Mouse (Mus musculus) gastrocnemius, postnatal 10 days (tissue): ENCODE data around the gene Ifi203. TPM values are rescaled to one million over a fixed set of nuclear protein-coding genes. Genes with fewer than 3 reads are reported as not detected.
"Not testable (repeated sequence)": the region's sequence is repeated elsewhere in the genome, so short reads cannot be mapped to it uniquely, and the experiment has no call there.

Experiments used
- DNase-seq: peaks from one replicate; pipeline ENCODE4 v3.0.0; 2021; ENCODE audit warnings: mixed read lengths
- long read RNA-seq, 2 experiments: library from polyadenylated mRNA; stranded (forward); transcript quantifications; one replicate each; pipeline ENCODE4 v2.0.0; 2021
- total RNA-seq, 2 experiments: library from RNA; stranded (reverse); gene quantifications; 2 replicates each; pipeline ENCODE4 v1.2.3; 2021

The Ifi203 gene
- 1 to 10 TPM; 3.3 to 5.5 TPM for total RNA-seq
- long read RNA-seq, experiment 1: 0 reads
- long read RNA-seq, experiment 2: 0 reads

DNA sequence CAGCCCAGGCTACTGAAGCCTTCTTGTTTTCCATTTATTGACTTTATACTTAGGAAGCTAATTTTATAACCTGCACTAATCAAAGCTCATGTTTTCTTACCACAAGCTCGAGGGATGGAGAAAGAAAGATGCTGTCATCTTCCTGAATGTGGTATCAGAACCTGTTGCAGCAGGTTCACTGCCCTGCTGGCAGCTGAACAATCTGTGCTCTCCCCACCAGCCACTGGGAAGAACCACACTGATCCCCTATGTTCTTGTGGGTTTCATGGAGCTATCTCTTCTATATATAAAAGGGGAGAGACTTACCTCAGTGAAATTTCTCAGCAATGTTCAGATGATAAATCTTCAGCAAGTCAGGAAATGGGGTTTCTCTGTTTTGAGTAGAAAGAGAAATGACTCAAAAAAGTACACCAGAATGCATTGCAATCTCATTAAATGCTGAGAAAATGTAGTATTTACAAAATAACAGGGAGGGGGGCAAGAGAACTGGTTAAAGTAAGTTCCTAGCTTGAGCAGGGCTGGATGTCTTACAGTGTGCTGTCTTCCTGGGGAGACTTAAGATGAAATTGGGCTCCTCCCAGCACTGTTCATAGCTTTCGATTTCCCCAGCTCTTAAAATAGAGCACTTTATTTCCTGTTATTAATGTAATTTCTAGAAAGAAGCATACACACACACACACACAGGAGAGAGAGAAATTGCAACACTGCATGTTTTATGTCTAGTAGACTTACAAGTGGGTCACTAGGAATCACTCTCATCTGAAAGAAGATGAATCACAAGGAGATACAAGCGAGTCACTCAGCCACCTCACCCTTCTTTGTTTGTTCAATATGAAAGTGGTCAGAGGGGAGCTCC, at the start of gene Ifi203, which contains the start of gene Mndal:
TSS of gene Ifi203 (minus strand) at position 749 of the 856 bp plus-strand sequence.
TSS of gene Mndal (minus strand) at position 568 of the 856 bp plus-strand sequence.
- not testable (repeated sequence) for DNase-seq

DNA sequence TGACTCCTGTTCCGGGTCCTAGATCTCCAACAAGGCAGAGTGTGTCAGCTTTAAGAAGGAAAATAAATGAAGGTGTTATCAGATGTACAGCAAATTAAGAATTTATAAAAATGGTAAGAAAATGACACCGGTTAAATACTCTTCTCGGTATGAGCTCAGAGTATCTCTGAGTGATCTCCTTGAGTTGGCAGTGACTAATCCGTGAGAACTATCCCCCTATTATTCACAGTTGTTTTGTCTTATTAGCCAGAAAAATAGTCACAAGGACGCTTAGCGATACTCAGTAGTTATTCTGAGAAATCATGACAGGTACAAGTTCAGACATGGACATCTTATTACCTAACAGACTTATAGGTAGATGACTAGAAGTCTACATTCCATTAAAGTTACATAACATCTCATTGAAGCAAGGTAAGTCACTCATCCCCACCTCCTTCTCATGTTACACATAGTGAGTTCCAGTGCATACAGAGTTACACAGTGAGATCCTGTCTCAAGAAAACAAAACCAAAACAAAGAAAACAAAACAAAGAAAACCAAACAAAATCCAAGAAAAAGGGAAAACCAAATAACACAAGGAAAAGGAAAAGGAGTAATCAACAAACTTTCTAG, 40.3 kb upstream of the Ifi203 start, which contains the start of gene Ifi202b:
TSS of gene Ifi202b (minus strand) at position 51 of the 612 bp plus-strand sequence.
- DNase-seq: not testable (repeated sequence)

DNA sequence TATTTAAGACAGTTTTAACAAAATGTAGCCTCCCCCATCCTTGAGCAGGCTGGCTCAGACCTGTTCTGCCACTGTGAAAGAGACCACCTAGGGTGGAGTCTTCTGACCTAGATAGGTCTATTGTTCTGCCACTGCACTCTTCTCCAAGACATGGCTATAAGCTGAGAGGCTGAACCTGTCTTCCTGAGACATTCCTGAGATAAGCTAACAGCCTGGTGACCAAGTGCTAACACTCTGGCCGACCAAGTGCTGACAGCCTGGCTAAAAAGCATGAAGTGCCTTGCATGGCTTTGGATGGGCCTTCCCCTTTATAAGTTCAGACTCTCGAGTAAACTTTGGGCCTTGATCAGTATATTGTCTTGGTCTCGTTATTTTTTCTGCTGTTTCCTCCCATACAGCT, 38.6 kb upstream of the Ifi203 start:
- not testable (repeated sequence) for DNase-seq

DNA sequence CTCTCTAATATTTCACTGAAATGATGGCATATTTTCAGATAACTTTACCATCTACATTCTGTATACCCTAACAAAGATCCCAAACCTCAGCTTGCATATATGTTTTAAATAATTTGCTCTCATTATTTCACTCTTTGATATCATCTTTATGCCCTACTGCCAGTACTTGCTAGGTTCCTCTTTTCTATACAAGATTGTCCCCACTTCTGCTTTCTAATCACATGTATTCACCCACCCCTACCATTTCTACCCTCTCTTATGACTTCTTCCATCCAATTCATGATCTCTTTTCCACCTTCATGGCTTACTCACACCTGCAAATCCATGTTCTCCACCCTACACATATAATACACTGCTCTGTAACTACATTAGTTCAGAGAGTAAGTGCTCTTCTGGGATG, 35.1 kb upstream of the Ifi203 start:
- DNase-seq: no peak

DNA sequence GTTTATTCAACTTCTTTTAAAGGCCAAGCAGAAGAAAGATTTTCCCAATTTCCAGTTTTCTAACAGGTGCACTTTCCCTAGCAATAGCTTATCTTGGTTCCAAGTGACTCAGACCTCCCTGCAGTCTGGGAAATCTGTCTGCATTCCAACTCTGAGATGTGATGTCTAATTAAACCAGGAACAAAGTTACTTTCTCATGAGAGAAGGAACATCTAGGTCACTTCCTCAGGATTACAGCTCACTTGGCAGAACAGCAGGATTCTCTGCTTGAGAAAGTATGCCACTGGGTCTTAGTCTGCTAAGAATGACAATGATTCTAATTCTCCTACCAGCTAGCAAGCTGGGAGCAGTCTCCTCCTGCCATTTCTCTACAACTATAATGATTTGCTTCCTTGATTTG, 30.6 kb upstream of the Ifi203 start:
- DNase-seq: no peak

DNA sequence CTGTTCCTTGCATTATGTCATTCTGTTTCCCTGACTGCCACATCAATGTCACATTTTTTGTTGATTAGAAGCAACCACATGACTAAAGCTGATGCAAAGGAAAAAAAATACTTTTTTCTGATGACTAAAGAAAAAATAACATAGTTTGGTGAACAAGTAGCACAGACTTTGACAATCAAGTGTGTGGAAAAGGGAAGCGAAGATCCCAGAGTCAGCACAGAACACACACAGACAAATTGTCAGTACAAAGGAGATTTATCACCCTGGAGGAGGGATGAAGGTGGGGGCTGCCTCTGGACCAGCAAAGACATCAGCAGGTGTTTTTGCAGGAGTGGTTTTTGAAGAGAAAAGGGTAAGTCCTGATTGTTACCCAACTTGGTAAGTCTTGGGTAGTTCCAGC, 19.0 kb upstream of the Ifi203 start:
- DNase-seq: not testable (repeated sequence)

DNA sequence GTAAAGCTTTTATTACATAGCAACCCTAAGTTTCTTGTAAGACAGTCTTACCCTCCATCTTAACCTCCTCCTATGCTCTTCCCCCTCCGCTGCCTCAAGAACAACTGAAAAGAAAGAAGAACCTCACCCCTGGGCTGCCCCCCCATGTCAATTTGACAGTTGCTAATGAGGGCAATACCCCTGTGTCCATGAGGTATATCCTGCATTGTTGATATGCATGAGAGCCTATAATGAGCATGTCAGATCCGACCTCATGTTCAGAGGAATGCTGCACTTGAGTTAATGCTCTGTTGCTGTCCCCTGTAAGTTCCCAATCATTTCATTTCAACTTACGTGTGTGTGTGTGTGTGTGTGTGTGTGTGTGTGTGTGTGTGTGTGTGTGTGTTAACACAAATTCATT, 17.5 kb upstream of the Ifi203 start:
- not testable (repeated sequence) for DNase-seq

DNA sequence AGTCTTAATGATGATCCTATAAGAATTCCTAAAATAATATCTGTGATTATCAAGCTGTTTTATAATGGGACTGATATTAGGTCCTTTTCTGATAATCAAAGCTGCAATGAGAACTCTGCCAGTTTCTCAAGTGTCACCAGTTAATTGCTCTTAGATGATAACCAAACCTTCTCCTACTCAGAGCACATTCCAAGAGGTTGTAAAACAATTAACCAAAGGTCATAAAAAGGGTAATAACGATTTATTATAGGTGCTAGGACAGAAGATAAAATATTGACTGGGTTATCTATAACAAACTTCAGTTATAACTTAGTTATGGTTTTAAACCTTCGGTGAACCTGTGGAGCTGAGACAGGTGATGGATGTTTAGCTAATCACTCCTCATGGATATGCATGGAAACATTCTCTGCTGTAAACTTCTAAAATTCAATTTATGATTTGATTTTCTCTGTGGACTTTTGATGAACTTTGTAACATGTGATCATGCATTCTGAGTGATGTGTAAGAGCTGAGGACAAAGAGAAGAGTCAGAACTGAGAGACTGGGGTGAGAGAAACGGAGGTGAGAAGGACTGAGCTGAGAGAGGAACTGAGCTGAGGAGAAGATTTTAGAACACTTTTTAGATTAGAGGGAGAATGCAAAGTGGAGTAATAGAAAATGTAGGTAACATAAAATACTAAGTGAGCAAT, 13.5 kb upstream of the Ifi203 start:
- not testable (repeated sequence) for DNase-seq

DNA sequence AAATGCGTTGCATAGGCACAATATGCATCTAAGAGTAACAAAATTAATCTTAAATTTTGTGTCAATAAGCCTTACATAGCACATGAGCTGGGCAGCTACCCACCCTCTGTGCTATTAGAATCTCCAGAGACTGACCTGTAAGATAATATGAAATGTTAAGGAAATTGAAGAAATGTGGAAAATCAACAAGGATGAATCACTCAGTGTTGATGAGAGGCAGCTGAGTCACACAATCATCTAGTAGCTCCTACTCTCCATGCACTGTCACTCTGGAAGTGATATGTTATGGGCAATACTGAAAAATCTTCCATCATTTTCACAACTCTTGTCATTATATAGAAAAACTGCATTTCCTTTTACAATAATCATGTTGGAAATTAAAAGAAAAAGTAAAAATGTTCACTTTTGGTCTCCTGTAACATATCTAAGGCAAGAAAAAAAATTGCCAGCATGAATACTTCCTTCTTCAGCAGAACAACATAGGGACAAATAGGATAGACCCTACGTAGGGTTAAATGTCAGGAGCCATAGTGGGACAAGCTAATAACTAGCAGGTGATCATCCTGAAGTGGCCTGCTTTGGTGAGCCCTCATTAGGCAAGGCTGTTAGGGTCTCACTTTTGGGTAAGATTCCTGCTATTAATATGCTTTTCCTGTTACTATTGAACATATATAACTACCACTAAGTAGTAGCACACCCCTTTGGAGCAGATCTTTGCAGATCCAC, 12.8 kb upstream of the Ifi203 start:
- no peak for DNase-seq

DNA sequence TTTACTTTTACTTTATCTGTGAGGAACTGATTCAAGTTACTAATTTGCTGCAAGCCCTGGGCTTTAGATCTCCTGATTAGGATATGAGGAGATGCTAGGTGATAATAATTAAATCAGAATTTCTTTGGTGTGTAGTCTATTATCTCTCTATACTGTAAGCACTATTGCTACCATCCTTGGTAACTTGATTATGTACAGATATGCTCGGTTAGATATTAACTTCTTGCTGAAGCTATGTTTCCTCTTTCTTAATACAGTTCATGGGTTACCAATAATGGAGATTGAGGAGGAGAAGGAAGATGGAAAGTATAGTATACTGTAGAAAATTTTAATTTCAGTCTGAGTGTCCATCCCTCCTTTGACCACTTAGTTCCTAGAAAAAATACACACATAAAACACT, 11.1 kb upstream of the Ifi203 start:
- no peak for DNase-seq

DNA sequence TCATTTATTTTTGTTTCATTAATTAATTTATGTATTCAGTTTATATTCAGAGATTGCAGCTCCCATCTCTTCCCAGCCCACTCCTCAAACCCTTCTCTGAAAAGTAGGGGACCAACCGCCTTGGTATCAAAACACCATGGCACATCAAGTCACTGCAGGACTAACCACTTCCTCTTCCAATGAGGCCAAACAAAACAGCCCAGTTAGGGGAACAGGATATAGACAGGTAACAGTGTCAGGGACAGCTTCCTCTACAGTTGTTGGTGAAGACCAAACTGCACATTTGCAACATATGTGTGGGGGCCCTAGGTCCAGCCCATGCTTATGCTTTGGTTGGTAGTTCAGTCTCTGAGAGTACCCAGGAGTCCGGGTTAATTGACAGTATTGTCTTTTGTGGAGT, 6.6 kb upstream of the Ifi203 start:
- DNase-seq: not testable (repeated sequence)

DNA sequence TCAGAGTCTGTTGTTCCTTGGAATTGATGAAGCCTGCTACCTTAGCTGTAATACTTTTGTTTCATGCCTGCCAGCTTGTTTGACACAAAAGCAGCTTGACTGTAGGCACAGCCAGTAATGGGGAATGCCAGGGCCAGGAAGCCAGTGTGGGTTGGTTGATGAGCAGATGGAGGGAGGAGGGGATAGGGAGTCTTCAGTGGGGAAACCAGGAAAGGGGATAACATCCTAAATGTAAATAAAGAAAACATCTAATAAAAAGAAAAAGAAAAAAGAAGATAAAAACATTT, 251 bp upstream of the Ifi203 start:
- DNase-seq: not testable (repeated sequence)

DNA sequence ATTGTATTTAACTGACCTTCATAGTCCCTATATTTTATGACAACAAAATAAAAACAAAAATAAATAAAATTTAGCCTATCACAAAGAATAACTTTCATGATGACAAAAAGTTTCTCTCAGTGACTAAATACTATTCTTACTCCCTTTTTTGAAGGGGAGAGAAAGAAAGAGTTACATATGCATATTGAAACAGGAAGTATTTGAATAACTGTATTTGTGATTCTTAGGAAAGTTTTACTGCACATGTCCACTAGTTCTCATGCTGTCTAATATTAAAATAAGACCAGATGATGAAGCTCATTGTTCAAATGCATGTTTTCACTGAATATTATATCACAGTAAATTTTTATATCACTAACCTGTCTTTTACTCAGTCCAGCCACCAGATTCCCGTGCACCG, 950 bp downstream of the Ifi203 start:
- not testable (repeated sequence) for DNase-seq

DNA sequence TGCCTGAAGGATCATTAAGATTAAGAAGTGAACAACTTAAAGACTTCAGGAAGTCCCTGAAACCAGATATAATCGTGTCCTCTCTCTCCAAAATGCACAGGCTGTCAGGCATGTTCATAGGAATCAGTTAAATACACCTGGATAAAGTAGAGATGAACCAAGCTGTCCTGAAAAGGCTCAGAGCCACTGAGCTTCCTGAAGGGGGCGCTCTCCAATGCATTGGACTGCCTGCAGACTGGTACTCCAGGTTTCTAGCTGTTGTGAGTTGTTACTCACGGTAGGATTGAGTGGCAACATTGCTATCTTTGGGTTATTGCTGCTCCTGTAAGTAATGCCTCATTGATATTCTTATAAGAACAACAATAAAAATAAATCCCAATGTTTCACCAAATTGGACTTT, 23.2 kb downstream of the Ifi203 start:
- DNase-seq: not testable (repeated sequence)

DNA sequence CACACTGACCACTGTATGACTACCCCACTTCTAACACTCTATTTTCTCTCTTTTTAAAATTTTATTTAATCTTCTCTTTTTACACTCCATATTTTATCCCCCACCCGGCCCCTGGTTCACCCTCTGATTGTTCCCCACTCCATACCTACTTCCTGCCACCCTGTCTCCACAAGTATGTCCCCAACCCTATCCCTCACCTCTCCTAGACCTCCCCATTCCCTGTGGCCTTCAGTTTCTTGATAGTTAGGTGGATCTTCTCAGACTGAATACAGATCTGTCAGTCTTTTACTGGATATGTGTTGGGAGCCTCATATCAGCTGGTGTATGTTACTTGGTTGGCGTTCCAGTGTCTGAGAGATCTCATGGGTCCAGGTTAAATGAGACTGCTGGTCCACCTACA, 27.9 kb downstream of the Ifi203 start:
- DNase-seq: no peak

DNA sequence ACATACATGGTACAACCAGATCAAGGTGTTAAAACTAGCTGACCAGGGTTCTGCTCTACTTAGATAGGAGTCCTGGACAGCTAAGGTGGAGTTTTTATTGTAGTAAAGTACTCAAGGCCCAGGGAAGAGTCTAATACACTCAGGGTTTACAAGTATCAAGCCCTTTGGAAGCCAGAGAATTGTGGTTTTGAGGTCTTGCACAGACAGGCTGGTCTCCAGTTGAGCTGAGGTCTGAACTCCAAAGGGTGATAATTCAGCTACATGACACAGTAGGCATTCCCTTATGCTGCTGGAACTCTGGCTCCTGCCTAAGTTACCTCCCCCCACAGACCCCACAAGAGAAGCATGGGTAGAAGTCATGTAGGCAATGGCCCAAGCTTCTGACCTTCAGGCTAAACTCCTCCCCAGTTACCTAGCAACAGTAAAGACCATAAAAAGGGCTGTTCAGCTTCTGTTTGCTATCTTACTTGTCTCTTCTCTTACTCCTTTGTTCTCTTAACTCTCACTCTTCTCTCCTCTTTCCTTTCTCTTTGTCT, 29.1 kb downstream of the Ifi203 start:
- DNase-seq: not testable (repeated sequence)

DNA sequence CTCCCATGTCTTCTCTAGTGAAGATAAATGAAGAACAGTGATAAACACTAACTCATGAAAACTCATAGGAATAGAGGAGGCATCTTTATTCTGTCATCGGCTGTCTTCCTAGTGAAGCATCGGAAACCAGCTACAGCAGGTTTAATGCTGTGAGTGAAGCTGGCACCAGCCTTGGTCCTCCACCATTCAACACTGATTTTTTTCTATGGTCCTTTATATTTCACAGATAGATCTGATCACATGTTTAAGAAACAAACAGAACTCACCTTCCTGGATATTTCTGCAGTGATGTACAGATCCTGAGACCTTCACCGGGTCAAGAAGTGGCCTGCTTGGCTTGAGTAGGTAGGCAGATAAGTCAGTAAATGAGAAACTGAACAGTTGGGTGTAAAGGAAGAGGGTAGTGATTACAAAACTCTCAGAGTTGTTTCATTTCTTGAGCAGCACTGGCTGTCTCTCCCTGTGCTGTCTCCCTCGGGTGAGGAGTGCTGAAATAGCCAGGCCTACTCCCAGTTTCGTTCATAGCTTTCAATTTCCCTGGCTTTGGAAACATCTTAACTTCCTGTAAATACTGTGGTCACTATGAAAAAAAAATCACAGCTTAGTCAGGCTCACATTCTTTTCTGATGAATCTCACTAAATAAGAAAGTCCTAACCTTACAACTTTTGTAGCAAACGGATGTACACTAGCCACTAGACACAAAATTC, 29.8 kb downstream of the Ifi203 start, which contains the start of gene Ifi211:
TSS of gene Ifi211 (minus strand) at position 499 of the 708 bp plus-strand sequence.
- DNase-seq: not testable (repeated sequence)

DNA sequence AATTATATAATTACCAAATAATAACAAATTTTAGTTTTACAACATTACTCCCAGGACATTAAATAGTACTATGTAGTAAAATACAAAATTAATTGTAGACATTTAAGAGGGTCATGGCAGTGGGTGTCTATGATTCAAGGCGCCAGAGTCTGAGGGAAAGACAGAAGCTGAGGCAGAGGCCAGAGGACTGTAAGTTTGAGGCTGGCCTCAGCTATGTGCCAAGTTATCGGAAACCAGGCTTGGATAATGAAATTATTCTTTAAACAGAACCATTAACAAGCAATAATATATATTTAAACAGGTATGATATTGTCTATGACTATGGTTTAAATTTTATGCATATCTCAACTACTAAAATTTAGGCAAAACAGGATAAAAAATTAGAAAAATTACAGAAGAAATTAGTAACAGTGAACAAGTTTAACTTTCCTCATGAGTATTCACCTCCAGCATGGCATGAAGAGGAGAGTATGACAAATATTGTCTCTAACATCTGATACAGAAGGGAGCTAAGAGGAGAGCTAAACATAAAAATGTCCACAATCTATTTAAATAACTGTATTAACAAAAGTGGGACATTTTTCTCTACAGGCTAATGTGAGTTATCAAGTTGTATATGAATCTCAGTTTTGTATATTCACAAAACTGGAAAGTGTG, 30.5 kb downstream of the Ifi203 start:
- DNase-seq: no peak

DNA sequence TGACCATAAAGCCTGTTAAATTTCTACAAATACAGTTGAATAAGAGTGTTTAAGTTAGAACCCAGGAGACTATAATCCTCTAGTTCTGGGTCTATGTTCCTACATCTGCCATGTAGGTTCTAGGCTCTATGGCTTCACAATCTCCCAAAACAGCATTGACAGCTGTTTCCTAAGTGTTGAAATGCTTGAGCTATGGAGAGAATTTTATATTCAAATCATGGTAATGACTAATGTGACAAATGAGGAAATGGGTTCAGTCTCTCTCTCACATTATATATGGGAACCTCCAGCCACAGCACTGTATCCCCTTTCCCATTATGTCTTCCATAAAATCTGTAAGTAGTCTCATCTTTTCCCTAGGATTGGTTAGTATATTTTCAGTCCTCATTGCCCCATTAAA, 34.1 kb downstream of the Ifi203 start:
- DNase-seq: not testable (repeated sequence)

DNA sequence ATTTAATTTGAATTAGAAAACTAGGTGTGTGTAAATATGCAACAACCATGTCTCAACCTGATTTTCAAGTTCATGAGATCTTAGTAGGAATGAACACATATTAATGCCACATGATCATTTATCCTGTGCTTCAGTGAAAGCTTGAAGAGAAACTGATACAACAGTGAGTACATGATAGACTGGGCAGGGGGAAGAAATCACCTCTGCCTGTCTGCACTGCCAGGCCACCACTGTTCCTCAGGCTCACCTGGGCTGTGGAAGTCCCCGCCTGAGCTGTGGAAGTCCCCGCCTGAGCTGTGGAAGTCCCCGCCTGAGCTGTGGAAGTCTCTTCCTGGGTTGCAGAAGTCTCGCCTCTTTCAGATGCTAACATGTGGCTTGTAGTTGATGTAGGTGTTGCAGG, 36.6 kb downstream of the Ifi203 start:
- DNase-seq: not testable (repeated sequence)

DNA sequence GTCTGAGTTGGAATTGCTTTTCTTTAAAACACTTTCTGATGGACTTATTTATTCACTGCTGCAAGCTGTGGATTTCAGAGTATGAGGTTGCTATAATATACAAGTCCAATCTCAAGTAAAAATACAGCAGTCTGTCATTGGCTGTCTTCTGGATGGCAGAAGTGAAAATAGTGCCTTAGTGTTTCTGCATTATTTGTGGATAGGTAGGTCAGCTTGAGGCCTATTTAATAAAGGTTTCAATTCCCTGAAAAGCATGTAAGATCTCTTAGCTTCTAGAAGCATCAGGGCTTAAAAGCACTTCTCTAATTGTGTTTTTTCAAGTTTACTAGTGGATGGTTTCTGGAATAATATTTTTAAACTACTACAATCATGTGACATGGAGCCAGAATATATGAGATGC, 52.7 kb downstream of the Ifi203 start:
- not testable (repeated sequence) for DNase-seq
